Mouse (Mus musculus) heart, embryonic 15.5 days (tissue): ENCODE results near the gene Utp6. TPM values are rescaled to one million over a fixed set of nuclear protein-coding genes. Genes with fewer than 3 reads are reported as not detected.
A peak's percentile ranks its signal among the peaks of the same experiment; 100 is the strongest.
"Not testable (repeated sequence)": the region's sequence is repeated elsewhere in the genome, so short reads cannot be mapped to it uniquely, and the experiment has no call there.

Experiments used
- ATAC-seq: fragments of 200-750 bp; cut with Nextera tagmentation; replicated peaks from 2 replicates; pipeline ENCODE4 v1.8.0; 2017; ENCODE audit warnings: low read depth, moderate TSS enrichment; ENCODE audit not compliant: insufficient number of reproducible peaks, insufficient read depth, low FRiP score
- H3K27ac ChIP-seq: fragments of 300-500 bp; sonication (generic); 2 replicates; pipeline ENCODE4 v1.5.1; 2015; ENCODE audit warnings: mild to moderate bottlenecking, inconsistent platforms
- H3K27me3 ChIP-seq: fragments of 300-500 bp; sonication (generic); 2 replicates; pipeline ENCODE4 v1.6.1; 2015; ENCODE audit warnings: inconsistent platforms
- H3K36me3 ChIP-seq: fragments of 300-500 bp; sonication (generic); 2 replicates; pipeline ENCODE4 v1.6.1; 2015; ENCODE audit warnings: mild to moderate bottlenecking, inconsistent platforms
- H3K4me1 ChIP-seq: fragments of 300-500 bp; sonication (generic); replicated peaks from 2 replicates; pipeline ENCODE4 v1.6.1; 2015; ENCODE audit warnings: inconsistent platforms
- H3K4me2 ChIP-seq: fragments of 300-500 bp; sonication (generic); 2 replicates; pipeline ENCODE4 v1.6.1; 2015; ENCODE audit warnings: inconsistent platforms, mild to moderate bottlenecking, moderate library complexity
- H3K4me3 ChIP-seq: fragments of 300-500 bp; sonication (generic); 2 replicates; pipeline ENCODE4 v1.5.1; 2015; ENCODE audit warnings: mild to moderate bottlenecking, inconsistent platforms
- H3K9ac ChIP-seq: fragments of 300-500 bp; sonication (generic); 2 replicates; pipeline ENCODE4 v1.6.1; 2015; ENCODE audit warnings: mild to moderate bottlenecking, inconsistent platforms
- H3K9me3 ChIP-seq: fragments of 300-500 bp; sonication (generic); replicated peaks from 2 replicates; pipeline ENCODE4 v1.6.1; 2016; ENCODE audit warnings: inconsistent platforms
- WGBS: fragments of 180-500 bp; shearing (Covaris S2); methylation state at CpG from one replicate; pipeline ENCODE4 v1.1.7; 2015; ENCODE audit warnings: mixed read lengths; 5-methylcytosine and 5-hydroxymethylcytosine counted together
- polyA plus RNA-seq: library from polyadenylated mRNA; unstranded; fragments of >200 nt; fragmentation: Nextera tagmentation; extraction: Ambion mirVana; gene quantifications from 2 replicates; pipeline ENCODE4 v1.2.1, GENCODE M21; 2015

The Utp6 gene
- 28.0 and 33.4 TPM in 2 replicates for polyA plus RNA-seq

DNA sequence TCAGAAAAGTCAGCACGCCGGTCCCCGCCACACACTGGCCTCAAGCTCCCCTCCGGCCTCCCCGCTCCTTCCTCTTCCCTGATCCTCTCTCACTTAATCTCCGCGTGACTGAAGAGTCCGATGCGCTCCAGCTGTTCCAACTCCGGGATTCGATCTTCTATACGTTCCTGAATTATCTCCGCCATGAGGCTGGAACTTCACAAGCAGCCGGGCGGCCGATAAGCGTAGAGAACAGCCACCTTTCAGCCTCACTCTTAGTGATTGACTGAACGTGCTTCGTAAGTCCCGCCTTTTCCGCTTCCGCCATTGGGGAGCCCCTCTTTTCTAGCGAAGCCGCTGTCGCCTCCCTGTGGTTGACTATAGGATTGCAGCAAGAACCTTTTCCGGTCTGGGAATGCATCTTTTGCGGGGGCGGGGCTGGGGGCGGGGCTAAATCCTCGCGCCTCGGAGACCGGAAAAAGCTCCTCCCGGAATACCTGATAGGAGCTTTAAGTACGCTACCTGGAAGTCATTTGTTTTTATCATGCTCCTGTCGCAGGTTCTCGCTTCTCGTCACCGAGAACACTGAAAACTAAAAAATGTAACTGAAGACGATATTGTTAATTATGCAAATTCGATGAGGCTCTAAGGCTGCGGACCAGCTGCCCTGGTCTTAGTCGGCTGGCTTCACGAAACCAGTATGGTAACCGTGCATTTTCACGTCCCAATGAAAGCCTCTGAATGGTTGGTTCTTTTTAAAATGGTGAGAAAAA is at the start of gene Utp6:
Utp6 (minus strand) TSS at position 266 of the 752 bp plus-strand sequence.
- Histone ChIP-seq H3K4me2 (peak within 1 kb of the TSS; percentile 79), H3K9ac (peak within 1 kb of the TSS; percentile 70), H3K4me1 (peaks cover 12% of the 10 kb centered on the region), H3K27ac (peak within 1 kb of the TSS; percentile 78), H3K36me3 (peaks cover 22% of the 10 kb centered on the region), H3K9me3 (no peaks in the 10 kb centered on the region), H3K4me3 (peak within 1 kb of the TSS; percentile 69), H3K27me3 (no peaks in the 10 kb centered on the region)
- WGBS: under 1% methylated on average over 46 of the region's 46 CpGs
- peak; percentile 93 for ATAC-seq

DNA sequence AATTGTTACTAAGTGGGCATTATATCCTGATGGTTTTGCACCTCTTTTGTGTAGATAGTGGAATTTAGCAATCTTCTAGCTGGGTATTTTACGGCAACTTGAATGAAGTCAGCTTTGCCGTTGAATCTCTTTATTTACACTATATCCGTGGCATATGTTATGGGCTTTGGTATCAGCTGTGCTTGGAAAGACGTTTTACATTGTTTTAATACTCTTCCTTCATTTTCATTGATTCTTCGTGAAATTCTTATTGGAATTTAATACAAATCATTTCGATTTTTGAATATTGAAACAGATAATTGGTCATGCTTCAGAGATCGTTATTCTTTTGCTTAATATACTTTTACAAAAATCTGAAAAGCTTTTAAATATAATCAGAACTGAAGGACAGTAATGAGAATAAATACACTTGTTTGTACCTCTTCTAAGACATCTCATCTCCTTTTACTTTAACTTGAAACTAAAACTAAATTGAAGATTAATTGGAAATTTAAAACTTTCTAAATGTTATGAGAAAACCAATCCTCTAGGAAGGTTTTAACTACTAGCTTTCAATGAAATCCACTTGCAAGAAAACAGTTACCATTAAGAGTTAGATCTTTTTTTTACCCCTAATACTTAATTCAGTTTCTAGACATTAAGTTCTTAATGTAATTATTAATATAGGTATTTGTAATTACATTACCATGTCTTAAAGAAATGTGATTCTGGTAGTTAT is 32.2 kb upstream of the Utp6 start:
- 3% methylated on average over 7 of the region's 7 CpGs for WGBS
- H3K27ac ChIP-seq: peak overlapping the region; percentile 99

DNA sequence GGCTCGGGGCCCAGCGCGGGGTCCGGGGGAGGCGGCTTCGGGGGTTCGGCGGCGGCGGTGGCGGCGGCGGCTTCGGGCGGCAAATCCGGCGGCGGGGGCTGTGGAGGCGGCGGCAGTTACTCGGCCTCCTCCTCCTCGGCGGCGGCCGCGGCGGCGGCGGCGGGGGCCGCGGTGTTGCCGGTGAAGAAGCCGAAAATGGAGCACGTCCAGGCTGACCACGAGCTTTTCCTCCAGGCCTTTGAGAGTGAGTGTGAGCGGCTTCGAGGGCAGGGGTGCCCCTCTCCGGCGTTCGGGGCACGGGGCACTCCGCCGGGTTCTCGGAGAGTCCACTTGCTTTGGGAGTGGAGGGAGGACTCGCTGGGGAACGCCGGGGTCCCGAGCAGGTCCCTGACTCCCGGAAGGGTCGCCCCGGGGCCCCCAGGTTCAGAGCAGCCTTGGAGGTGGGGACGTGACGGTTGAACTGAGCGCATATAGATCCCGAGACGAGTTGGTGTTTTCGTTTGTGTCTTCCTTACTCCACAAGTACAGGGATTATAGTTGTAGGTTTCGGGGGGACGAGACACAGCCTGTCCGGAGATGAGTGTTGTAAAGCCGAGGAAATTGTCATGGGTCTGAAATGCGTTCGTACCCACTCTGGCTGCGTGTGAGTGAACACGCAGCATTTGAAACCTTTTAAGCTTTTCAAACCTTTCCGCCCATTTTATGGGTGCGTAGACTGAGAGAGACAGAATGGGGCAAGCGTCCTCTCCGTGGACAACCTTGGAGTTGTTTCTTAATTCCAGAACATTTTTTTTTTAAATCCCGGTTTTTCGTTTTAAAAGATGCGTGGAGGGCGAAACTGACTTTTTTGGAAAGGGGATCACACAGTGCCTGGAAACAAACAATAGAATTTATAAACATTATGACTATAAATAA is 31.4 kb upstream of the Utp6 start:
- H3K4me2 ChIP-seq: peak overlapping the region; percentile 68
- H3K4me1 ChIP-seq: peaks cover 3% of the 10 kb centered on the region; the same call in 1 of the 2 replicates
- H3K9me3 ChIP-seq: no peaks in the 10 kb centered on the region
- peaks cover 12% of the 10 kb centered on the region for H3K36me3 ChIP-seq
- peak overlapping the region; percentile 99 for H3K27ac ChIP-seq
- peak; percentile 6 for ATAC-seq
- WGBS: under 1% methylated on average over 56 of the region's 74 CpGs
- H3K27me3 ChIP-seq: no peaks in the 10 kb centered on the region
- H3K4me3 ChIP-seq: peak overlapping the region; percentile 78
- peak overlapping the region; percentile 86 for H3K9ac ChIP-seq

More for the DNA sequence above, 32.2 kb upstream of the Utp6 start:
- Histone ChIP-seq H3K4me1 (peaks cover 3% of the 10 kb centered on the region; the same call in 1 of the 2 replicates), H3K27me3 (no peaks in the 10 kb centered on the region), H3K9ac (peak overlapping the region; percentile 86), H3K36me3 (peaks cover 14% of the 10 kb centered on the region), H3K4me2 (peak overlapping the region; percentile 68), H3K4me3 (peak overlapping the region; percentile 78), H3K9me3 (no peaks in the 10 kb centered on the region)
- no peak for ATAC-seq

DNA sequence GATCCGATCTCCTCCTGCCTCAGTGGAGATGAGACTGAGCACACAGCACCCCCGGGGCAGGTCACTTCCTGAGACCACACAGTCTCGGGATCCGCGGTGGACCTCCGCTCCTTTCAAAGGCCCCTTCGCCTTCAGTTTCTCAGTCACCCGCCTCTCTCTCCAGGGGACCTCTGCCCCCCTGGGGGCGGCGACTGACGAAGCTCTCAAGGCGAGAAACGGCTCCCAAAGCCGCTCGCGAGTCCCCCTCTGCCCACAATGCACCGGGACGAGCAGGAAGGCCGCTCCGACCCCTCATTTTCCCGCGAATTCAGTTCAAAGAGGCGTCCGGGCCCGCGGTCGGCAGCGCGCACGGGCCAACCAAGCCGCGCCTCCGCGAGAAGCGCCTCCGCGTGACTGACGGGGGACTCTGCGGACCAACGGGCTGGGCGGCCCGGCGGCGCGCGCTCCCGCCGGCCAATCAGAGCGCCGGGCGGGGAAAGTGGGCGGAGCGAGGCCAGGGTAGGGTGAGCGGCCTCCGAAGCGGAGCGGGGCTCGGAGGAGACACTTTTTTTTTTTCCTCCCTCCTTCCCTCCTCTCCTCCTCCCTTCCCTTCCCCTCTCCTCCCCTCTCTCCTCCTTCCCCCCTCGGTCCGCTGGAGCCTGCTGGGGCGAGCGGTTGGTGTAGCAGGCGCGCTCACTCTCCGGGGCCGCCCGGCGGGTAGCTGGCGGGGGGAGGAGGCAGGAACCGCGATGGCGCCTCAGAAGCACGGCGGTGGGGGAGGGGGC is 30.6 kb upstream of the Utp6 start, which contains the start of gene Suz12:
Suz12 (plus strand) TSS at position 515 of the 764 bp plus-strand sequence.
- Histone ChIP-seq H3K4me1 (peaks cover 3% of the 10 kb centered on the region; the same call in 1 of the 2 replicates), H3K9me3 (no peaks in the 10 kb centered on the region), H3K4me2 (peak within 1 kb of the TSS; percentile 92), H3K27ac (peak within 1 kb of the TSS; percentile 99), H3K9ac (peak within 1 kb of the TSS; percentile 86), H3K4me3 (peak within 1 kb of the TSS; percentile 78), H3K27me3 (no peaks in the 10 kb centered on the region), H3K36me3 (peaks cover 12% of the 10 kb centered on the region)
- peak; percentile 98 for ATAC-seq
- WGBS: under 1% methylated on average over 64 of the region's 74 CpGs

DNA sequence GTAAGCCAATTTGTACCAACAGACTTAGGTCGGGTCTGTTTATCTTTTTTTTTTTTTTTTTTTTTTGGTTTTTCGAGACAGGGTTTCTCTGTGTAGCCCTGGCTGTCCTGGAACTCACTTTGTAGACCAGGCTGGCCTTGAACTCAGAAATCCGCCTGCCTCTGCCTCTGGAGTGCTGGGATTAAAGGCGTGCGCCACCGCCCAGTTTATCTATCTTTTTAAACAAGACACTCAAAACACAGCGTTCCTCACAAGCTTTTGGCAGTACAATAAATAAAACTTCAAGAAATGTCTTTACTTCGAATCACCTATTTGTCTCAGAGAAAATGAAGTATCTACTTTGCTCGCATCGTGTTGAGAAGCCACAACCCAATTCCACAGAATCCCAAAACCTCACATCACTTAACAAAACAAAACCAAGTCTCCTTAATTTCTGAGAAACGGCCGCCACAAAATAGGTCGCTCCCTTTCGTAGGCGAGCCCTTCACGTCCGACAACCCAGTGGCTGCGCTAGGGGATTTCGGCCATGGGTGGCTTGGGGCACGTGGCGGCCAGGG is 29.9 kb upstream of the Utp6 start:
- Histone ChIP-seq H3K4me2 (peak overlapping the region; percentile 92), H3K36me3 (peaks cover 12% of the 10 kb centered on the region), H3K27ac (peak overlapping the region; percentile 99), H3K4me1 (peaks cover 3% of the 10 kb centered on the region; the same call in 1 of the 2 replicates), H3K4me3 (peak overlapping the region; percentile 78), H3K9me3 (no peaks in the 10 kb centered on the region), H3K9ac (peak overlapping the region; percentile 79), H3K27me3 (no peaks in the 10 kb centered on the region)
- no peak for ATAC-seq
- 26% methylated on average over 20 of the region's 21 CpGs for WGBS

DNA sequence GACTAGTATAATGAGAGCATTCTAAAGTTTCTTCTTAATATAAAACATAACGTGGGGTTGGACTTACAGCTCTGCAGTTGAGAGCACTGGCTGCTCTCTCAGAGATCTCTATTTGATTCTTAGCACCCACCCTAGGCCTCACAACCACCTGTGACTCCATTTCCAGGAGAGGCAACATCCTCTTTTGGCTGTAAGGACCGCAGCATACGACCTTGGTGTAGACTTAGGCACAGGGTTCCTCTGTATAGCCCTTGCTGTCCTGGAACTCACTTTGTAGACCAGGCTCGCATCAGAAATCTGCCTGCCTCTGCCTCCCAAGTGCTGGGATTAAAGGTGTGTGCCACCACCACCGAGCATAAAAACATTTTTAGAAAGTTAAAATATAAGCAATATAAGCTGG is 29.4 kb upstream of the Utp6 start:
- no peak for ATAC-seq
- Histone ChIP-seq H3K9ac (no peak overlapping the region), H3K4me2 (no peak overlapping the region), H3K9me3 (no peaks in the 10 kb centered on the region), H3K4me1 (peaks cover 3% of the 10 kb centered on the region; the same call in 1 of the 2 replicates), H3K36me3 (peaks cover 7% of the 10 kb centered on the region), H3K4me3 (no peak overlapping the region), H3K27ac (no peak overlapping the region), H3K27me3 (no peaks in the 10 kb centered on the region)
- WGBS: 89% methylated on average over 5 of the region's 5 CpGs

DNA sequence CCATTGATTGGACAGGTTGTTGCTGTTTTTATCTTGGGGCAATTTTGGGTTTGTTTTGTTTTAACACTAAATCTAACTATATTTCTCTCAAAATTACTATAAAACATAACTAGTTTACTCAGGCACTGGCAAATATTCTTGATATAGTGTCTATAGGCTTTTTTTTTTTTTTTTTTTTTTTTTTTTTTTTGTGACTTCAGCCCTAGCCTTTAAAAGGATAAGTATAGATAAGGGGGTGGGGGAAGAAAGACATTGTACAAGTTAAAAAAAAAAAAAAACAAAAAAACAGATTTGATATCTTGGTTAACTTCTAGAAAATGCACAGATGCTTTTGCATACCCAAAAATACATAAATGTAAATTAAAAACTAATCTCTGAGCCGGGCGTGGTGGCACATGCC is 27.9 kb upstream of the Utp6 start:
- H3K27me3 ChIP-seq: no peaks in the 10 kb centered on the region
- ATAC-seq: no peak
- H3K4me2 ChIP-seq: no peak overlapping the region
- H3K36me3 ChIP-seq: no peaks in the 10 kb centered on the region
- no peak overlapping the region for H3K27ac ChIP-seq
- no peak overlapping the region for H3K9ac ChIP-seq
- peaks cover 1% of the 10 kb centered on the region; the same call in 1 of the 2 replicates for H3K4me1 ChIP-seq
- no peaks in the 10 kb centered on the region for H3K9me3 ChIP-seq
- WGBS: 90% methylated on average over 2 of the region's 2 CpGs
- no peak overlapping the region for H3K4me3 ChIP-seq

DNA sequence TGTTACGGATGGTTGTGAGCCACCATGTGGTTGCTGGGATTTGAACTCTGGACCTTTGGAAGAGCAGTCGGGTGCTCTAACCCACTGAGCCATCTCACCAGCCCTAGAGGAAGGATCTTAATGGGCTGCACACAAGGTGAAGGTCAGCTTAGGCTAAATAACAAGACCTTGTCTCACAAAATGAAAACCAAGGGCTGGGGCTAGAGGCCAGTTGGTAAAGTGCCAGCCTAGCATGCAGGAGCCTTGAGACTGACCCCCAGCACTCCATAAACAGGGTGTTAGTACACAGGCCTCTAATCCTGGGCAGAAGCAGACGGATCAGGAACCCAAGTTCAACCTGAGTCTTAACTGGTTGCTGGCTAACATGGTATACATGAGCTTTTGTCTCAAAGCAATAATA is 25.7 kb upstream of the Utp6 start:
- ATAC-seq: no peak
- no peak overlapping the region for H3K4me2 ChIP-seq
- no peaks in the 10 kb centered on the region for H3K9me3 ChIP-seq
- H3K4me3 ChIP-seq: no peak overlapping the region
- no peaks in the 10 kb centered on the region for H3K27me3 ChIP-seq
- no peak overlapping the region for H3K27ac ChIP-seq
- WGBS: 89% methylated on average over 3 of the region's 3 CpGs
- no peak overlapping the region for H3K9ac ChIP-seq
- H3K4me1 ChIP-seq: no peaks in the 10 kb centered on the region
- no peaks in the 10 kb centered on the region for H3K36me3 ChIP-seq

DNA sequence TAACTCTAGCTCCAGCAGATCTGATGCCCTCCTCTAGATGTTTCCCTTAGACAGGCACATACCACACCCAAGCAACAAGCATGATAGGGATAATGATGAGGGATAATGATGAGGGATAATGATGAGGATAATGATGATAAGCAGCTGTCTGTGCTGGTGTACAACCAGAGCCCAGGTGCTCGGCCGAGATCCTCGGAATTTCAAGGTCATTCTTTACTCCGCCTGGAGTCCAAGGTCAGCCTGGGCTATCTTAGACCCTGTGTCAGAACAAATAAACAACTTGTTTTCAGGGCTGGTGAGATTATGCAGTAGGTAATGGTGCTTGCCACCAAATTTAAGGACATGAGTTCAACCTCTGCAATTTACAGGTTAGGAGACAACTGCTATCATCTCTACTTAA is 24.7 kb upstream of the Utp6 start:
- Histone ChIP-seq H3K9me3 (no peaks in the 10 kb centered on the region), H3K36me3 (no peaks in the 10 kb centered on the region), H3K27me3 (no peaks in the 10 kb centered on the region), H3K4me1 (no peaks in the 10 kb centered on the region), H3K27ac (no peak overlapping the region), H3K4me2 (no peak overlapping the region), H3K4me3 (no peak overlapping the region), H3K9ac (no peak overlapping the region)
- ATAC-seq: no peak
- WGBS: 73% methylated on average over 4 of the region's 4 CpGs

DNA sequence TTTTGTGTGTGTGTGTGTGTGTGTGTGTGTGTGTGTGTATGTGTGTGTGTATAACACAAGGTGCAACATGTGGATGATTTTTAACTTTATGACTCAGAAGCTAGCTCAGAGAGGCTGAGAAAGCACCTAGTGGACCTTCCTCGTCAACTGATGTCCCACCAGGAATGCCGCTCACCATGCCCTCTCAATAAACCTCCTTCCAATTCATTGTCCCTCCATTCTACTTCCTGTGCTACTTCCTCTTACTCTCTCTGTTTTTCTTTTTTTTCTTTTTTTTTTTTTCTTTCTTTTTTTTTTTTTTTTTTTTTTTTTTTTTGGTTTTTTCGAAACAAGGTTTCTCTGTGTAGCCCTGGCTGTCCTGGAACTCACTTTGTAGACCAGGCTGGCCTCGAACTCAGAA is 15.6 kb upstream of the Utp6 start:
- ATAC-seq, H3K9ac ChIP-seq, H3K4me2 ChIP-seq, H3K36me3 ChIP-seq, H3K27ac ChIP-seq, H3K4me3 ChIP-seq, H3K9me3 ChIP-seq: not testable (repeated sequence)
- Histone ChIP-seq H3K27me3 (peaks cover 15% of the 10 kb centered on the region; the same call in 1 of the 2 replicates), H3K4me1 (peaks cover 11% of the 10 kb centered on the region)
- whole genome bisulfite sequencing: 86% methylated on average over 3 of the region's 4 CpGs
